Mouse (Mus musculus): ENCODE results near the gene Grik4. TPM values are rescaled to one million over a fixed set of nuclear protein-coding genes. Genes with fewer than 3 reads are reported as not detected.

Gene Grik4
- total RNA-seq, 2 experiments from 2014 or later = 13.4 to 14.5 TPM

DNA sequence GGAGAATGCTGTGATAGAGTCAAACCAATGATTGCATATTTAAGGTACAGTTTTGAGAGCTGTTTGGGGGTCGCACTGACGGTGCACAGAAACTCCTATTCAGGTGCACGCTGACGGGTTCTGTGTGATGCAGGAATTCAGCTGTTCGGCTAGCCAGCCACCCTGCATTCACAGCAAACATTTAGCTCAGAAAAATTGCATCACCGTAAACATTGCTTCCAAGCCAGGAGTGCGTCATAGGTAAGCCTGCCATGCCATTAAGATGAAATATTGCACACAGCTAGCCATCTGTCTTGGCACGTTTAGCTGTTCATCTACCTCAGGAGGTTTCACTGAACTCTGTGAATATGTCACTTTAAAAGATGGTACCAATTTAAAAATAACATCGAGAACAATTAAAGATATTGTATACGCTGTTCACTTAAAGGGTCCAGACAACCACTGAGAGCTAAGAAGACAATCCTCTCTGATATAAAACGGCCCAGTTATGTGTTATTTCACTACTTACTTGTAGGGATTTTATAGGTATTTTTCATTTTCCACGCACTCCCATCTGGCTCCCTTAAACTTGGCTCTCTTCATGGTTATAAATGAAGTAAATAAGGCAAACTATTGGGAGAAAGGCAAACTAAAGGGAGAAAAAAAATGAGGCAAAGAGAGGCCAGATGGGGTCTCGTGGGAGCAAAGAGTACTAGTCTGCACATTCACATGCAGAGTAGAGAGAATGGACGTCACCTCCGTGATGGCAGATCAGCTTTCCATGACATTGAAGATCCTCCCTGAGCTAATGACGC, 453.5 kb downstream of the Grik4 start:
- intact Hi-C loops (cut with DNase I) = no loop called here

DNA sequence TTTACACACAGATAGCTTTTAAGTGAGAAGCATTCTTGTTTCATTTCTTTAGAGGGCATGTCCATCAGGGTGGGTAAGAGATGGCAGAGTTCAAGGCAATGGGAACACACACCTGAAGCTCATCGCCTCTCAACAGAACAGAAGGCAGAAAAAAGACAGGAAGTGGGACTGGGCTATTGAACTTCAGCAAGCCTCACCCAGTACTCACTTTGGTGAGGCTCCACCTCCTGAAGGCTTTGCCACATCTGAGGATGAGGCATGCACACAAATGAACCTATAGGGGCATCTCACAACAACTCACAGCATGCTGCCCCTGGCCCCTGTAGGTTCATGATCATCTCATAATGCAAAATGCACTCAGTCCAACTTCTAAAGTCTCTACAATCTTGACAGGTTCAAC, 456.2 kb downstream of the Grik4 start:
- intact Hi-C loops (cut with DNase I) = no loop called here
- no peak for DNase-seq (ENCODE audit: extremely low spot score in 1 of 2, low spot score in 2 of 2)

More for the DNA sequence above, 453.5 kb downstream of the Grik4 start:
- DNase-seq (ENCODE audit: extremely low spot score in 1 of 2, low spot score in 2 of 2) = no peak

- DNase-seq (ENCODE audit: extremely low spot score in 1 of 2, low spot score in 2 of 2) = no peak
- intact Hi-C loops (cut with DNase I) = no loop called here
Observed at GRCm38 (mm10) chr9:42486913-42487312, 457.4 kb downstream of the Grik4 start.

- intact Hi-C loops (cut with DNase I) = no loop called here
- DNase-seq (ENCODE audit: extremely low spot score in 1 of 2, low spot score in 2 of 2) = no peak
Observed at GRCm38 (mm10) chr9:42484667-42485066, 459.6 kb downstream of the Grik4 start.

- no peak for DNase-seq (ENCODE audit: extremely low spot score in 1 of 2, low spot score in 2 of 2)
- intact Hi-C loops (cut with DNase I) = no loop called here
Observed at GRCm38 (mm10) chr9:42482944-42483343, 461.3 kb downstream of the Grik4 start.

DNA sequence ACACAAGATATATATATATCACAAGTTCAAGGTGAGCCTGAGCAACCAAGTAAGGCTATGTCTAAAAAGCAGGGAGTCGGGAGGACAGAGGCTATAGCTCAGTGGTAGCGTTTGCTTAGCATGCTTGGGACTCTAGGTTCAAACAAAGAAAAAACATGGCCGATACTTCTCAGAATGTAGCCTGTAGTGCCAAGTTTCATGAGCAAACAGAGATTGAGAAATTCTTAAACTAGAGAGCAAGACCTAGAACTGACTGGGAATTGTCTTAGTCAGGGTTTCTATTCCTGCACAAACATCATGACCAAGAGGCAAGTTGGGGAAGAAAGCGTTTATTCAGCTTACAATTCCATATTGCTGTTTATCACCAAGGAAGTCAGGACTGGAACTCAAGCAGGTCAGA, 468.1 kb downstream of the Grik4 start:
- DNase-seq (ENCODE audit: extremely low spot score in 1 of 2, low spot score in 2 of 2) = no peak
- intact Hi-C loops (cut with DNase I) = no loop called here

DNA sequence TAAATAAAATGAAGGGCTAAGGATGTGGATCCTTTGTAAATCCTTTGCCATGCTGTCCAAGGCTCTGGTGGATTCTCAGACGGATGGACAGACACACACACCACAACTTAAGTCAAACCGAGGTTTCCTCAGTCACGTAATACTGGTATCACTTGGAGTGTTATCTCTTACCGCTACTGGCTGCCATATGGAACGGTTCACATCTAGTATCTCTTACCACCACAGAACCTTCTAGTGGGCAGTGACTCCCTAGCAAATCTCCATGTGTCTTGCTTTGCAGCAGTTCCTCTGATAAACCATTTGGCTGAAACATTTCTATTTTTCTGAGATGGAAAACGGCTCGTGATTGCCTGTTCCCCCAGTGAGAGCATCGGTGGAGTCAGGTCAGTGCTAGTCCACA, 470.0 kb downstream of the Grik4 start:
- intact Hi-C loops (cut with DNase I) = no loop called here
- no peak for DNase-seq (ENCODE audit: extremely low spot score in 1 of 2, low spot score in 2 of 2)

- peak; percentile 92 to 97 for DNase-seq (ENCODE audit: extremely low spot score in 1 of 2, low spot score in 2 of 2)
- intact Hi-C loops (cut with DNase I) = no loop called here
Observed at GRCm38 (mm10) chr9:42471921-42472747, 472.2 kb downstream of the Grik4 start.

DNA sequence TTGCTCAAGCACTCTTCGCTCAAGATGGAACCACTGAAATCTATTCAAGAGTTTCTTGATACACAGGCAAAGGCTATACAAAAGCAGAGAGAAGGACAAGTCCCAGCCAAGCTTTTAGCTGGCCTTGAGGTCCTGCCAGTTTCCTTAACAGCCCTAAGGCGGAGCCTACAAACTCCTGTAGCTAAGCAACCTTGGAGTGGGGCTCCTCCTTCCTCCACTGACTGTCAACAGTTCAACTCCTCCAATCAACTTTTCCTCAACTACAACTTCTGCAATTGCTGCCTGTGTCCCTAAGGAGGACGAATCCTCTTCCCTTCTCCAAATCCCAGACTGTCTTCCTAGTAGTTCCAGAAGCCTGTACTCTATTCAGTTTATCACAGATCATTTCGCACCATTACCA, 473.1 kb downstream of the Grik4 start:
- intact Hi-C loops (cut with DNase I) = no loop called here
- peak; percentile 41 to 42 for DNase-seq (ENCODE audit: extremely low spot score in 1 of 2, low spot score in 2 of 2)

GRCm38 (mm10) chr9:42469323-42469722, 475.0 kb downstream of the Grik4 start:
- no peak for DNase-seq (ENCODE audit: extremely low spot score in 1 of 2, low spot score in 2 of 2)
- intact Hi-C loops (cut with DNase I) = no loop called here

DNA sequence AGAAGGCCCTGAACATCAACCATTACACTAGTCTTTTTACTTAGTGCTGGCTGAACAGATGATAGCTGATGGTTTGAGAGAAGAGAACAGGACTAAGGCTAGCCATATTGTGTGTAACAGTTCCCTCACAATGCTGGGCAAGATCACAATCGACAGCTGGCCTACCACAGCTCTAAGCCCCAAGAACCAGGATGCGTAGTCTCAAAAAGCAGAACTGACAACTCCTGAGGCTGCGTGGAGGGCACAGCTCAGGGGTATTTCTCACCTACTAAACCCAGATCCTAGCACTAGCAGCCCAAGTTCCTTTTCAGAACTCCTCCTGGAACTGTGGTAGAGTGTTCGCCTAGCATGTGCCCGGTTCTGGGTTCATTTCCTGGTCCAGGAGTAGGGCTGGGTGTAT, 475.9 kb downstream of the Grik4 start:
- DNase-seq (ENCODE audit: extremely low spot score in 1 of 2, low spot score in 2 of 2) = no peak
- intact Hi-C loops (cut with DNase I) = no loop called here

Small RNA genes lying within 50 kb of the gene (microRNA-seq; reads per million reads assigned to microRNA genes)
- not detected for gene Gm27509

Other genes with a start within 250 kb of the Grik4 start
- 100 to 1,000 TPM; 150 to 165 TPM for gene Arhgef12, start 162.7 kb upstream of the Grik4 start, total RNA-seq (2021)
- 10 to 100 TPM; 16.0 to 17.7 TPM for gene Tmem136, start 172.1 kb upstream of the Grik4 start, total RNA-seq (2021)